Mouse (Mus musculus) kidney, adult 2 months (tissue): ENCODE data around the gene Pawr.

Experiments
- CTCF ChIP-seq: fragments of 200-500 bp; conservative IDR thresholded peaks from 2 replicates; pipeline ENCODE4 v1.5.1; 2011; ENCODE audit warnings: low read depth, mild to moderate bottlenecking, control low read depth, low read length, moderate library complexity, mixed read lengths; ENCODE audit not compliant: insufficient read depth, insufficient read length
- POLR2A ChIP-seq: fragments of 200-500 bp; IDR thresholded peaks from one replicate; pipeline ENCODE4 v1.6.1; 2011; ENCODE audit warnings: low read depth, low read length, control low read depth

- TF ChIP-seq POLR2A: no peak
- TF ChIP-seq CTCF: no peak
These were observed 113.7 kb downstream of the Pawr start for GRCm38 (mm10) chr10:108445606-108446005.
